Mouse (Mus musculus) hindbrain, embryonic 15.5 days (tissue): ENCODE measurements around the gene Ptn. TPM values are rescaled to one million over a fixed set of nuclear protein-coding genes. Genes with fewer than 3 reads are reported as not detected.

Experiments used
- ATAC-seq: fragments of 200-750 bp; cut with Nextera tagmentation; 2 replicates; pipeline ENCODE4 v1.8.0; 2017; ENCODE audit warnings: low read depth, moderate number of reproducible peaks, moderate TSS enrichment; ENCODE audit not compliant: low FRiP score
- H3K27ac ChIP-seq: fragments of 300-500 bp; sonication (generic); replicated peaks from 2 replicates; pipeline ENCODE4 v1.5.1; 2015; ENCODE audit warnings: mild to moderate bottlenecking, inconsistent platforms
- H3K27me3 ChIP-seq: fragments of 300-500 bp; sonication (generic); 2 replicates; pipeline ENCODE4 v1.6.1; 2015; ENCODE audit warnings: control low read depth, inconsistent platforms
- H3K36me3 ChIP-seq: fragments of 300-500 bp; sonication (generic); 2 replicates; pipeline ENCODE4 v1.6.1; 2015; ENCODE audit warnings: control low read depth, inconsistent platforms
- H3K4me1 ChIP-seq: fragments of 300-500 bp; sonication (generic); replicated peaks from 2 replicates; pipeline ENCODE4 v1.6.1; 2015; ENCODE audit warnings: control low read depth, inconsistent platforms
- H3K4me2 ChIP-seq: fragments of 300-500 bp; sonication (generic); 2 replicates; pipeline ENCODE4 v1.6.1; 2015; ENCODE audit warnings: moderate library complexity, mild to moderate bottlenecking, inconsistent platforms
- H3K4me3 ChIP-seq: fragments of 300-500 bp; sonication (generic); 2 replicates; pipeline ENCODE4 v1.5.1; 2015; ENCODE audit warnings: mild to moderate bottlenecking, inconsistent platforms
- H3K9ac ChIP-seq: fragments of 300-500 bp; sonication (generic); 2 replicates; pipeline ENCODE4 v1.6.1; 2015; ENCODE audit warnings: inconsistent platforms
- H3K9me3 ChIP-seq: fragments of 300-500 bp; sonication (generic); 2 replicates; pipeline ENCODE4 v1.6.1; 2016; ENCODE audit warnings: control low read depth, inconsistent platforms
- WGBS: fragments of 180-500 bp; shearing (Covaris S2); methylation state at CpG from one replicate; pipeline ENCODE4 v1.1.7; 2015; 5-methylcytosine and 5-hydroxymethylcytosine counted together
- polyA plus RNA-seq: library from polyadenylated mRNA; unstranded; fragments of >200 nt; fragmentation: Nextera tagmentation; extraction: Ambion mirVana; gene quantifications from 2 replicates; pipeline ENCODE4 v1.2.1, GENCODE M21; 2015

Ptn gene
- polyA plus RNA-seq, 1 experiment from 2014 or later = 825 TPM

GRCm38 (mm10) chr6:36810448-36810847 lies 428 bp upstream of the Ptn start:
- no peaks in the 10 kb centered on the region for H3K9me3 ChIP-seq
- H3K4me1 ChIP-seq = peaks cover 37% of the 10 kb centered on the region
- H3K4me2 ChIP-seq = peak overlapping the region; percentile 70
- H3K27ac ChIP-seq = peak overlapping the region; percentile 91
- peaks cover 6% of the 10 kb centered on the region; the same call in 1 of the 2 replicates for H3K36me3 ChIP-seq
- 4% methylated on average over 5 of the region's 5 CpGs for WGBS
- peak overlapping the region; percentile 81 for H3K9ac ChIP-seq
- peak; percentile 44 for ATAC-seq
- H3K4me3 ChIP-seq = peak overlapping the region; percentile 66
- no peaks in the 10 kb centered on the region for H3K27me3 ChIP-seq

GRCm38 (mm10) chr6:36809311-36809726 lies 701 bp downstream of the Ptn start:
- Histone ChIP-seq H3K4me2 (peak overlapping the region; percentile 70), H3K9me3 (no peaks in the 10 kb centered on the region), H3K27me3 (no peaks in the 10 kb centered on the region), H3K9ac (peak overlapping the region; percentile 81), H3K36me3 (peaks cover 7% of the 10 kb centered on the region; the same call in 1 of the 2 replicates), H3K4me3 (peak overlapping the region; percentile 66), H3K27ac (peak overlapping the region; percentile 91), H3K4me1 (peaks cover 42% of the 10 kb centered on the region)
- peak; percentile 57 for ATAC-seq
- WGBS = 4% methylated on average over 7 of the region's 7 CpGs

GRCm38 (mm10) chr6:36808306-36809058 lies 1.5 kb downstream of the Ptn start:
- no peaks in the 10 kb centered on the region for H3K27me3 ChIP-seq
- peak overlapping the region; percentile 70 for H3K4me2 ChIP-seq
- peak overlapping the region; percentile 91 for H3K27ac ChIP-seq
- H3K9ac ChIP-seq = peak overlapping the region; percentile 81
- H3K36me3 ChIP-seq = peaks cover 11% of the 10 kb centered on the region; the same call in 1 of the 2 replicates
- no peaks in the 10 kb centered on the region for H3K9me3 ChIP-seq
- no peak for ATAC-seq
- peaks cover 42% of the 10 kb centered on the region for H3K4me1 ChIP-seq
- H3K4me3 ChIP-seq = peak overlapping the region; percentile 66
- WGBS = 19% methylated on average over 7 of the region's 7 CpGs

GRCm38 (mm10) chr6:36806906-36807305 lies 3.1 kb downstream of the Ptn start:
- Histone ChIP-seq H3K9ac (no peak overlapping the region), H3K27me3 (no peaks in the 10 kb centered on the region), H3K27ac (no peak overlapping the region), H3K9me3 (no peaks in the 10 kb centered on the region), H3K4me2 (peak overlapping the region; percentile 46), H3K4me1 (peaks cover 42% of the 10 kb centered on the region), H3K4me3 (peak overlapping the region; percentile 21), H3K36me3 (peaks cover 17% of the 10 kb centered on the region; the same call in 1 of the 2 replicates)
- WGBS = 68% methylated on average over 6 of the region's 6 CpGs
- ATAC-seq = no peak

GRCm38 (mm10) chr6:36800309-36800946 lies 9.6 kb downstream of the Ptn start:
- peak; percentile 62; the same call in 1 of the 2 replicates for ATAC-seq
- Histone ChIP-seq H3K4me3 (no peak overlapping the region), H3K4me1 (peaks cover 26% of the 10 kb centered on the region), H3K9ac (no peak overlapping the region), H3K27me3 (no peaks in the 10 kb centered on the region), H3K36me3 (peaks cover 11% of the 10 kb centered on the region; the same call in 1 of the 2 replicates), H3K9me3 (no peaks in the 10 kb centered on the region), H3K4me2 (no peak overlapping the region), H3K27ac (peak overlapping the region; percentile 38)
- 55% methylated on average over 5 of the region's 5 CpGs for WGBS

- ATAC-seq = peak; percentile 55
- WGBS = 18% methylated on average over 3 of the region's 3 CpGs
Measured at GRCm38 (mm10) chr6:36797066-36797655, 12.9 kb downstream of the Ptn start.

GRCm38 (mm10) chr6:36794535-36794934 lies 15.5 kb downstream of the Ptn start:
- Histone ChIP-seq H3K36me3 (no peaks in the 10 kb centered on the region), H3K27me3 (no peaks in the 10 kb centered on the region), H3K4me2 (no peak overlapping the region), H3K4me1 (peaks cover 36% of the 10 kb centered on the region), H3K27ac (peak overlapping the region; percentile 61), H3K9me3 (no peaks in the 10 kb centered on the region), H3K9ac (no peak overlapping the region), H3K4me3 (no peak overlapping the region)
- WGBS = 75% methylated on average over 4 of the region's 4 CpGs
- ATAC-seq = no peak

More at GRCm38 (mm10) chr6:36797066-36797655, 12.9 kb downstream of the Ptn start:
- Histone ChIP-seq H3K27me3 (no peaks in the 10 kb centered on the region), H3K4me2 (peak overlapping the region; percentile 15; the same call in 1 of the 2 replicates), H3K4me3 (no peak overlapping the region), H3K27ac (peak overlapping the region; percentile 73), H3K9me3 (no peaks in the 10 kb centered on the region), H3K9ac (no peak overlapping the region), H3K4me1 (peaks cover 33% of the 10 kb centered on the region), H3K36me3 (no peaks in the 10 kb centered on the region)

- peak overlapping the region; percentile 61 for H3K27ac ChIP-seq
- ATAC-seq = no peak
- no peak overlapping the region for H3K4me2 ChIP-seq
- no peaks in the 10 kb centered on the region for H3K9me3 ChIP-seq
- no peak overlapping the region for H3K4me3 ChIP-seq
- H3K4me1 ChIP-seq = peaks cover 41% of the 10 kb centered on the region
- 35% methylated on average over 5 of the region's 5 CpGs for WGBS
- no peak overlapping the region for H3K9ac ChIP-seq
- H3K27me3 ChIP-seq = no peaks in the 10 kb centered on the region
- H3K36me3 ChIP-seq = no peaks in the 10 kb centered on the region
Measured at GRCm38 (mm10) chr6:36793775-36794174, 16.2 kb downstream of the Ptn start.

- H3K36me3 ChIP-seq = no peaks in the 10 kb centered on the region
- H3K4me1 ChIP-seq = peaks cover 49% of the 10 kb centered on the region
- WGBS = 40% methylated on average over 4 of the region's 4 CpGs
- no peaks in the 10 kb centered on the region for H3K27me3 ChIP-seq
- H3K4me2 ChIP-seq = no peak overlapping the region
- no peak overlapping the region for H3K9ac ChIP-seq
- H3K9me3 ChIP-seq = no peaks in the 10 kb centered on the region
- no peak overlapping the region for H3K27ac ChIP-seq
- no peak overlapping the region for H3K4me3 ChIP-seq
- ATAC-seq = no peak
Measured at GRCm38 (mm10) chr6:36789261-36789660, 20.8 kb downstream of the Ptn start.

GRCm38 (mm10) chr6:36788576-36789191 lies 21.3 kb downstream of the Ptn start:
- Histone ChIP-seq H3K27me3 (no peaks in the 10 kb centered on the region), H3K4me1 (peaks cover 45% of the 10 kb centered on the region), H3K27ac (peak overlapping the region; percentile 53), H3K4me3 (no peak overlapping the region), H3K36me3 (no peaks in the 10 kb centered on the region), H3K9ac (0 out of 2 replicates have a peak overlapping the region, but pooled peaks have one; percentile 2), H3K9me3 (no peaks in the 10 kb centered on the region), H3K4me2 (peak overlapping the region; percentile 28)
- ATAC-seq = peak; percentile 44; the same call in 1 of the 2 replicates
- WGBS = 24% methylated on average over 12 of the region's 12 CpGs

GRCm38 (mm10) chr6:36784682-36785208 lies 25.3 kb downstream of the Ptn start:
- 37% methylated on average over 3 of the region's 3 CpGs for WGBS
- Histone ChIP-seq H3K4me1 (peaks cover 53% of the 10 kb centered on the region), H3K4me2 (no peak overlapping the region), H3K9ac (no peak overlapping the region), H3K36me3 (no peaks in the 10 kb centered on the region; the same call in 1 of the 2 replicates), H3K4me3 (no peak overlapping the region), H3K9me3 (no peaks in the 10 kb centered on the region), H3K27ac (peak overlapping the region; percentile 72), H3K27me3 (no peaks in the 10 kb centered on the region)
- peak; percentile 82 for ATAC-seq
